Mouse (Mus musculus): ENCODE measurements at regions not wholly inside any gene's neighbourhood (a gene's known extent, or its start where the extent isn't known, plus 50 kb on each side); places are given as distances from the start of the nearest gene placed in this dataset.

DNA sequence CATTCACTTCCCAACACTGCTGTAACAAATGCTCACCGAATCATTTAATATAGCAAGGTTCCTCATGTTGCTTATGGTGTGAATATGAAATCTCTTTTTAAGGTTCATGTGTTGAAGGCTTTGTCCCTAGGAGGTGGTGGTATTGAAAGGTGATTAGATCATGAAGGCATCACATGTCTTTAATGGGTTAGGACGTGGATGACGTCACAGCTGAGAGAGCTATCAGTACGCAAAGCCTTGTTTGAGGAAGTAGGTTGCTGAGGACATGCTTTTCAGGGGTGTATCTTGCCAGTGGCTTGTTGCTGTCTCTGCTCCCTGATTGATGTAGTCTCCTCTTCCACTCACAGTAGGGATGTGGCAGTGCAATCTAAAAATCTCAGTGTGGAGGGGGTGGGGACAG, 69.8 kb upstream of the Arsj start:
- no peak for DNase-seq

- DNase-seq: no peak
Observed at GRCm38 (mm10) chr3:126295932-126296331, 67.6 kb upstream of the Arsj start.

- no peak for DNase-seq
Observed at GRCm38 (mm10) chr3:126299257-126299656, 64.2 kb upstream of the Arsj start.

- DNase-seq: no peak
Observed at GRCm38 (mm10) chr3:126308303-126308702, 55.2 kb upstream of the Arsj start.

All from adrenal gland, adult 2 months (tissue).